Mouse (Mus musculus) intestine, postnatal 0 days (tissue): ENCODE results near the gene Osbpl6. TPM values are rescaled to one million over a fixed set of nuclear protein-coding genes. Genes with fewer than 3 reads are reported as not detected.

Source experiments
- ATAC-seq: fragments of 200-750 bp; cut with Nextera tagmentation; 2 replicates; pipeline ENCODE4 v1.8.0; 2017; ENCODE audit warnings: mild to moderate bottlenecking, moderate TSS enrichment, moderate library complexity
- H3K27ac ChIP-seq: fragments of 300-500 bp; sonication (generic); 2 replicates; pipeline ENCODE4 v1.5.1; 2014; ENCODE audit warnings: mild to moderate bottlenecking, low read depth, low read length, moderate library complexity
- H3K27me3 ChIP-seq: fragments of 300-500 bp; sonication (generic); replicated peaks from 2 replicates; pipeline ENCODE4 v1.6.1; 2014; ENCODE audit warnings: low read length, mixed read lengths; ENCODE audit not compliant: control insufficient read depth, insufficient read depth
- H3K36me3 ChIP-seq: fragments of 300-500 bp; sonication (generic); 2 replicates; pipeline ENCODE4 v1.6.1; 2014; ENCODE audit warnings: mild to moderate bottlenecking, moderate library complexity; ENCODE audit not compliant: control insufficient read depth, insufficient read depth
- H3K4me1 ChIP-seq: fragments of 300-500 bp; sonication (generic); replicated peaks from 2 replicates; pipeline ENCODE4 v1.6.1; 2014; ENCODE audit warnings: antibody characterized with exemption, low read length, mixed read lengths; ENCODE audit not compliant: control insufficient read depth, insufficient read depth
- H3K4me2 ChIP-seq: fragments of 300-500 bp; sonication (generic); replicated peaks from 2 replicates; pipeline ENCODE4 v1.6.1; 2014; ENCODE audit warnings: low read depth, mild to moderate bottlenecking, moderate library complexity
- H3K4me3 ChIP-seq: fragments of 300-500 bp; sonication (generic); 2 replicates; pipeline ENCODE4 v1.5.1; 2014; ENCODE audit warnings: low read depth, low read length
- H3K9ac ChIP-seq: fragments of 300-500 bp; sonication (generic); 2 replicates; pipeline ENCODE4 v1.6.1; 2014; ENCODE audit warnings: mild to moderate bottlenecking, low read depth, low read length
- H3K9me3 ChIP-seq: fragments of 300-500 bp; sonication (generic); 2 replicates; pipeline ENCODE4 v1.6.1; 2016; ENCODE audit warnings: mixed run types; ENCODE audit not compliant: control insufficient read depth
- CTCF ChIP-seq: sonication (generic); IDR thresholded peaks from 2 replicates; pipeline ENCODE4 v1.5.1; 2016; ENCODE audit warnings: low read depth, mild to moderate bottlenecking, control low read depth, antibody characterized with exemption, moderate library complexity
- WGBS: fragments of 180-500 bp; shearing (Covaris S2); extraction: QIAGEN DNeasy Blood & Tissue Kit; methylation state at CpG from one replicate; pipeline ENCODE4 v1.1.7; 2014; 5-methylcytosine and 5-hydroxymethylcytosine counted together
- polyA plus RNA-seq: library from polyadenylated mRNA; unstranded; fragments of >200 nt; fragmentation: Nextera tagmentation; extraction: Ambion mirVana; gene quantifications from 2 replicates; pipeline ENCODE4 v1.2.1, GENCODE M21; 2015

Gene Osbpl6
- polyA plus RNA-seq, 1 experiment from 2014 or later = 30.8 TPM

DNA sequence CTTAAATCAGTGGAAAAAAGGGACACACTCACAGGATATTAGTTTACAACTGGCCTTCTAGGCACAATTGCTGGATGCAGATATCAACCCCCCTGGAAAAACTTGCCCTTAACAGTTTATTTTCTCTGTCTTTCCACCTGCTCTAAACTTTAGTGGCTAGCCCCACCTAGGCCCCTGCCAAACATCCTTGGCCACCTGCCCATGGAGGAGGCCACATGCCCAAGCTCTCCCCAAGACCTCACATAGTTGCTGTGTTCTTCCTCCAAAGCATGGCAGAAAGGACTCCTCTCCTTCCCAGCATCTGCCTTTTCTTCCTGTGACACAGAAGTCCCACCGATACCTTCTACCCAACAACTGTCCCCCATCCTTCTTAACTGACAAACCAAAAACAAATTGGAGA lies 195.9 kb downstream of the Osbpl6 start:
- TF ChIP-seq CTCF = no peak
- H3K27me3 ChIP-seq = no peaks in the 10 kb centered on the region
- H3K9ac ChIP-seq = no peak overlapping the region
- no peak overlapping the region for H3K27ac ChIP-seq
- no peaks in the 10 kb centered on the region for H3K9me3 ChIP-seq
- no peak for ATAC-seq
- WGBS = 100% methylated on average over 1 of the region's 1 CpGs
- no peaks in the 10 kb centered on the region for H3K4me1 ChIP-seq
- H3K4me2 ChIP-seq = no peak overlapping the region
- no peaks in the 10 kb centered on the region for H3K36me3 ChIP-seq
- H3K4me3 ChIP-seq = no peak overlapping the region

GRCm38 (mm10) chr2:76606704-76607103 lies 200.4 kb downstream of the Osbpl6 start:
- Histone ChIP-seq H3K9me3 (no peaks in the 10 kb centered on the region), H3K4me2 (no peak overlapping the region), H3K36me3 (no peaks in the 10 kb centered on the region), H3K4me3 (no peak overlapping the region), H3K9ac (no peak overlapping the region), H3K27ac (no peak overlapping the region), H3K27me3 (no peaks in the 10 kb centered on the region), H3K4me1 (0 out of 2 replicates have a peak, but pooled peaks cover 3% of the 10 kb centered on the region)
- 65% methylated on average over 3 of the region's 3 CpGs for WGBS
- TF ChIP-seq CTCF = no peak
- no peak for ATAC-seq

DNA sequence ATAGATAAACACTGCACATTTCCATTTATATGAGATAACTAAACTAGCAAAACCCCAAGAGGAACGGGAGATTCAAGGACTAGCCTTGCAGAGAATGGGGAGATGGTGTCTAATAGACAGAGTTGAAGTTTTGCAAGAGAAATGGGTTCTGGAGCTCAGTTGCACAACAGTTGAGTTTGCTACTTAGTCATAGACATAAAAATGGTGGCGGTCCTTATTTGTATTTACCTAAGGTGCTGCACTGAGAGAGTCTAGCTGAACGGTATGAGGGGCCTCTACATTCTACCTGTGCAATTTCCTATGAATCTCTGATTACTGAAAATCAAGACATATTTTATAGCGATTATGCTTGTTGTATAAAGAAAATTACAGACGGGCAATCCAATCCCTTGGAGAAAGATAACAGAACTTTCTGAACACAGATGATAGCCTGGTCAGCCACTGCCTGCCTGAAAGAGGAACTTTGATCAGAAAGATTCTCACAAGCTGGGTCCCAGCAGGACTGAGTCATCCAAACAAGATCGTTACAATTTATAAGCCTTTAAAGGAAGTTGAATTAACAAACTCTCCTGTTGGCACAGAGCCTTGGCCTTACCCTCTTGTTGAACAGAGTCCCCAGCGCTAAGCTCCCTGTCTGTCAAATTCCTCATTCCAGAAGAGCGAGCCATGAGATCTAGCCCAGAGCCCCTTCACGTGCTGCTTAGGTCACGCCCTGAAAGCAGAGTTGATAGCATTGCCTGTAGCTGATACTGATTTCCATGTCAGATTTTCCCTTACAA lies 204.2 kb downstream of the Osbpl6 start:
- no peak overlapping the region for H3K4me3 ChIP-seq
- no peaks in the 10 kb centered on the region for H3K9me3 ChIP-seq
- H3K36me3 ChIP-seq = no peaks in the 10 kb centered on the region
- ATAC-seq = peak; percentile 83
- 33% methylated on average over 10 of the region's 10 CpGs for WGBS
- peak overlapping the region; percentile 51 for H3K4me2 ChIP-seq
- TF ChIP-seq CTCF = no peak
- H3K4me1 ChIP-seq = 0 out of 2 replicates have a peak, but pooled peaks cover 3% of the 10 kb centered on the region
- H3K9ac ChIP-seq = no peak overlapping the region
- no peaks in the 10 kb centered on the region for H3K27me3 ChIP-seq
- H3K27ac ChIP-seq = peak overlapping the region; percentile 66

DNA sequence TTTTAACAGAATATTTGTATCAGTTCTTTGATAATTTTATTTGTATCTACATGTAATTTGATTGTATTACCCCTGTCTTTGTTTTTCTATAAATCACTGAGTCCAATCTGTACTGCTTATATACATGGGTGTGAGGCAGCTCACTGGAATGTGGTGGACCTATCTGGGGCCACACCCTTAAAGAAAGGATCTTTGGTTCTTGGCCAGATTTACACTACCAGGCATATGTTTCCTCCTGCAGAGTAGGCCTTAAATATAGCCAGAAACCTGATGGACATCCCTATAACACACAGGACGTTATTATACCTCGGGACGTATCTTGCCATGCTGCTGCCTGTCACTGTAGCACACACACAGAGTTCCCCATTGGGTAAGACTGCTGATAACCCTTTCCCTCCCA lies 205.7 kb downstream of the Osbpl6 start:
- H3K4me3 ChIP-seq = no peak overlapping the region
- H3K4me1 ChIP-seq = 0 out of 2 replicates have a peak, but pooled peaks cover 3% of the 10 kb centered on the region
- no peak overlapping the region for H3K4me2 ChIP-seq
- no peaks in the 10 kb centered on the region for H3K36me3 ChIP-seq
- TF ChIP-seq CTCF = no peak
- no peak for ATAC-seq
- 75% methylated on average over 3 of the region's 3 CpGs for WGBS
- no peaks in the 10 kb centered on the region for H3K9me3 ChIP-seq
- H3K27me3 ChIP-seq = no peaks in the 10 kb centered on the region
- no peak overlapping the region for H3K9ac ChIP-seq
- no peak overlapping the region for H3K27ac ChIP-seq

DNA sequence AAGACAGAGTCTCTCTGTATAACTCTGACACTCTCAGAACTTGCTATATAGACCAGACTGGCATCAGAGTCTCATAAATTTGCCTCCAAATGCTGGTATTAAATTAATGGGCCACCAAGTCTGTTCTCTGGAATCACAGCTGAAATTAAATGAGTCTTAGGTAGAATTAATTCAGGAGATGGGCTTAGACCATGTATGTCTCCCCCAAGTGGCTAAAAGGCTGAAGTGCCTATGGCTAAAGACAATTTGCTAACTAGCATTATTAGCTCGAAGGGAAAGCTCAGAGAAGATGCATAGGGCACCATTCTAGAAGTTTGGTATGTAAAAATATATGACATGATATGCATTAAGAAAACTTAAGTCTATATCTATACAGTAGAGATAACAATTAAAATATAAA lies 211.8 kb downstream of the Osbpl6 start:
- H3K4me1 ChIP-seq = no peaks in the 10 kb centered on the region
- H3K36me3 ChIP-seq = no peaks in the 10 kb centered on the region
- H3K4me3 ChIP-seq = no peak overlapping the region
- no peak overlapping the region for H3K27ac ChIP-seq
- H3K4me2 ChIP-seq = no peak overlapping the region
- 15% methylated on average over 1 of the region's 1 CpGs for WGBS
- no peaks in the 10 kb centered on the region for H3K27me3 ChIP-seq
- ATAC-seq = no peak
- peak; percentile 81 for TF ChIP-seq CTCF
- H3K9ac ChIP-seq = no peak overlapping the region
- H3K9me3 ChIP-seq = no peaks in the 10 kb centered on the region

- Histone ChIP-seq H3K4me1 (no peaks in the 10 kb centered on the region), H3K27ac (no peak overlapping the region)
- no peak for ATAC-seq
Observed at GRCm38 (mm10) chr2:76620188-76620587, 213.9 kb downstream of the Osbpl6 start.

More at GRCm38 (mm10) chr2:76620188-76620587, 213.9 kb downstream of the Osbpl6 start:
- no peaks in the 10 kb centered on the region for H3K27me3 ChIP-seq
- no peak overlapping the region for H3K9ac ChIP-seq
- 0 out of 2 replicates have a peak, but pooled peaks cover 10% of the 10 kb centered on the region for H3K36me3 ChIP-seq
- H3K4me2 ChIP-seq = no peak overlapping the region
- no peak for TF ChIP-seq CTCF
- no peak overlapping the region for H3K4me3 ChIP-seq
- WGBS = 67% methylated on average over 5 of the region's 5 CpGs
- no peaks in the 10 kb centered on the region for H3K9me3 ChIP-seq
